Mouse (Mus musculus) lung, embryonic 15.5 days (tissue): Measurements from ENCODE around the gene Rxfp1. TPM values are rescaled to one million over a fixed set of nuclear protein-coding genes. Genes with fewer than 3 reads are reported as not detected.

ENCODE experiments used
- polyA plus RNA-seq: library from polyadenylated mRNA; unstranded; fragments of >200 nt; fragmentation: Nextera tagmentation; extraction: Ambion mirVana; gene quantifications from 2 replicates; pipeline ENCODE4 v1.2.1, GENCODE M21; 2015

Rxfp1 gene
- polyA plus RNA-seq, 1 experiment from 2014 or later, result 1.3 TPM

Other genes starting within 250 kb of the Rxfp1 start
- gene Fnip2, start 170.1 kb downstream of the Rxfp1 start, polyA plus RNA-seq, result 3.5 and 4.4 TPM in 2 replicates
- gene Ppid, start 146.5 kb downstream of the Rxfp1 start, polyA plus RNA-seq, result 157 and 161 TPM in 2 replicates
- gene 4930579G24Rik, start 108.8 kb downstream of the Rxfp1 start, polyA plus RNA-seq, result 34.9 and 36.4 TPM in 2 replicates
- gene Etfdh, start 108.4 kb downstream of the Rxfp1 start, polyA plus RNA-seq, result 53.6 and 55.6 TPM in 2 replicates
- gene Tmem144, start 114.9 kb upstream of the Rxfp1 start, polyA plus RNA-seq, result 4.9 and 5.2 TPM in 2 replicates
- gene Fam198b, start 146.7 kb upstream of the Rxfp1 start, polyA plus RNA-seq, result 23.6 and 27.1 TPM in 2 replicates